Mouse (Mus musculus) E14TG2a.4 (cell line): Measurements from ENCODE around the gene Radil.

Source experiments
- CTCF ChIP-seq: conservative IDR thresholded peaks from 2 replicates; pipeline ENCODE4 v1.5.1; 2014; ENCODE audit warnings: low read length
- NANOG ChIP-seq: IDR thresholded peaks from 2 replicates; pipeline ENCODE4 v1.6.1; 2014; ENCODE audit warnings: borderline replicate concordance, low read length, mixed read lengths

DNA sequence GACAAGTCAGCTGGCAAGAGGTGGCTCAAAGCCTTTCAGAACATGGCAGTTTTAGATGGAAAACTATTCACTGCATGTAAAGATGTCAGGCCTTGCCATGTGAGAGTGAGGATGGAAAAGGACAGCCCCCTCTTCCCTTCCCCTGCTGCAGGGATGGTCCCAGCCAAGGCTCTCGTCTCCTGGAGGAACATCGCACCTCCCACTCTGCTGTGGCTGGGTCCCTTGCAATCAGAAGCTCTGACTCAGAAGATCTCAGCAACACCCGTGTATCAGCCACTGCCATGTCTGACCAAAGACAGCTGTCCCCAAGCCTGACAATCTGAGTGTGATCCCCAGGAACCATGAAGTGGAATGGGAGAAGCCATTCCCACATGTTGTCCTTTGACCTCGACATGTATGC, 38.8 kb downstream of the Radil start:
- TF ChIP-seq NANOG (no peak), CTCF (no peak)
